Mouse (Mus musculus) C2C12 (cell line): Measurements from ENCODE around the gene Gm21725. TPM values are rescaled to one million over a fixed set of nuclear protein-coding genes. Genes with fewer than 3 reads are reported as not detected.
"Not testable (repeated sequence)": the region's sequence is repeated elsewhere in the genome, so short reads cannot be mapped to it uniquely, and the experiment has no call there.

Experiments used
- H3K27me3 ChIP-seq: one replicate; pipeline ENCODE4 v1.6.1; 2011; ENCODE audit not compliant: control insufficient read depth, insufficient read depth, insufficient read length
- H3K36me3 ChIP-seq: one replicate; pipeline ENCODE4 v1.6.1; 2011; ENCODE audit not compliant: control insufficient read depth, insufficient read depth
- H3K4me3 ChIP-seq: one replicate; pipeline ENCODE4 v1.5.1; 2011; ENCODE audit warnings: mild to moderate bottlenecking, control low read depth; ENCODE audit not compliant: poor library complexity, insufficient read depth, severe bottlenecking
- H3K79me2 ChIP-seq: one replicate; pipeline ENCODE4 v1.6.1; 2011; ENCODE audit not compliant: control insufficient read depth, insufficient read depth
- H3K79me3 ChIP-seq: one replicate; pipeline ENCODE4 v1.6.1; 2011; ENCODE audit warnings: low read depth, control low read depth
- H3ac ChIP-seq: one replicate; pipeline ENCODE3; 2011; ENCODE audit warnings: low read depth; ENCODE audit not compliant: control insufficient read depth, insufficient read length
- long read RNA-seq, 2 experiments: library from polyadenylated mRNA; unstranded; transcript quantifications; one replicate each; pipeline ENCODE4 v2.0.0; 2019 to 2020
- polyA plus RNA-seq: library from polyadenylated mRNA; unstranded; fragments of >200 nt; fragmentation: generic; extraction: Trizol; gene quantifications from one replicate; pipeline ENCODE4 v1.2.1, GENCODE M21; 2012; ENCODE audit warnings: missing spikeins

Gene Gm21725
- not detected for polyA plus RNA-seq
- long read RNA-seq, experiment 1, result 0 reads
- long read RNA-seq, experiment 2, result 0 reads

DNA sequence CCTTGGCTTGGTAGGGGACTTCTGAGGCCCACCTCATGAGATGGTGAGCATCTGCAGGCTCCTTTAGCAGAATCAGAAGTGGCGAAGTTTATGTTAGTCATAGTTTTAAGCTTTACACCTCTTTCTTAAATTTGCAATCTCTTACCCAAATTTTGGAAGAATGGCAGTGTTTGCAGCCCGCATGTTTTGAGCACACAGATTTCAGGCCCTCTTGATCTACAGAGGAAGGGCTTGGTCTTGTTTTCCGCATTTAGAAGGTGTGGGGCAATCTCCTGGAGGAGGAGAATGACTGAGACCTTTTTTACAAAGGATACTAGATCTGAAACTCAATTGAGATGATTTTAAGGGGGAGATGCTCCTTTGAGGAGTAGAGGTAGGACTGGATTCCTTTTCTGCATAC is at the start of gene Gm21725:
Gm21725 (minus strand) TSS at position 101 of the 400 bp plus-strand sequence.
- not testable (repeated sequence) for H3K4me3 ChIP-seq, H3ac ChIP-seq, H3K79me2 ChIP-seq, H3K79me3 ChIP-seq, H3K27me3 ChIP-seq, H3K36me3 ChIP-seq

Other genes starting within 250 kb of the Gm21725 start
- not detected for gene Gm21891, start 215.6 kb downstream of the Gm21725 start, polyA plus RNA-seq
- gene Gm21425, start 187.1 kb downstream of the Gm21725 start, polyA plus RNA-seq, result not detected
- not detected for gene Gm21828, start 125.1 kb downstream of the Gm21725 start, polyA plus RNA-seq
- gene Gm21440, start 96.7 kb downstream of the Gm21725 start, polyA plus RNA-seq, result not detected
- gene Gm21454, start 96.6 kb downstream of the Gm21725 start, polyA plus RNA-seq, result not detected
- gene Gm21866, start 116.5 kb upstream of the Gm21725 start, polyA plus RNA-seq, result not detected
- not detected for gene Gm20773, start 145.0 kb upstream of the Gm21725 start, polyA plus RNA-seq